Mouse (Mus musculus): ENCODE measurements around the gene Wdr37.
"Not testable (repeated sequence)": the region's sequence is repeated elsewhere in the genome, so short reads cannot be mapped to it uniquely, and the experiment has no call there.

Gene Wdr37

GRCm38 (mm10) chr13:8871314-8871962 is at the start of gene Wdr37:
TSS of gene Wdr37 (minus strand) at chr13:8871909.
- DNase-seq (ENCODE audit: low spot score in 2 of 2) = peak; percentile 64 to 78

GRCm38 (mm10) chr13:8913890-8914289 is 42.2 kb upstream of the Wdr37 start:
- not testable (repeated sequence) for DNase-seq (ENCODE audit: low spot score in 2 of 2)

- not testable (repeated sequence) for DNase-seq (ENCODE audit: low spot score in 2 of 2)
Observed at GRCm38 (mm10) chr13:8905986-8906385, 34.3 kb upstream of the Wdr37 start.

- no peak for DNase-seq (ENCODE audit: low spot score in 2 of 2)
Observed at GRCm38 (mm10) chr13:8888603-8889002, 16.9 kb upstream of the Wdr37 start.

- no peak for DNase-seq (ENCODE audit: low spot score in 2 of 2)
Observed at GRCm38 (mm10) chr13:8886185-8886560, 14.5 kb upstream of the Wdr37 start.

DNA sequence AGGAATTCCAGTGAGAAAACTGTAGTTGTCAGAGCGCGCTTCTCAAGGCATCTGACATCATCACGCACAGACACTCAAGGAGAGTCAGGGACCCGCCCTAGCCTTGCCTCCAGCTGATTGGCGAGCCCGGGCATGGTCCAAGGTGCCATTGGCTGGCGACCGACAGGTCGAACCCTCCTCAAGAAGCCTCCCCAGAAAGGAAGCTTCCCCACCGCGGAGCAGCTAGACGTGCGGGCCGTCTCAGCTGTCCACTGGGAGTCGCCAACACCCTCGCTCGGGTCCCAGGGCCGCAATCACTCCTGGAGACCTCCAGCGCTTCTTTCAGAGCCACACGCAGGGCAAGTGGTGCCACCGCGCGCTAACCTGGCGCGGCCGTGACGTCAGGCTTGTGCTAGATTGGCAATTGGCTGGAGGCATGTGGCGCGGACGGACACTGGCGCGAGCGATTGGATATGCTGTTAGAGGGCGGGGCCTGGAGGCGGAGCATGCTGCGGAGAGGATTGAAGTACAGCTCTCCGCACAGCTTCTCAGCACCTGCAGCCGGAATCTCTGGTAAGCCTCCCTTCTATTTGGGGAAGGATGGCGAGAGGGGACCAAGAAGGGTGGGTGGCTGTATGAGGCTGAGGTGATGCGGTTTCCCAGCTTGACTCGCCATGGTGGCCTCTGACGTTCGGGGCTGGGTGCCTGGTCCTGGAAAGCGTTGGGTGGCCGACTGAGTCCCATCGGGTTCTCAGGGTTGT is 13.9 kb upstream of the Wdr37 start, which contains the start of gene Idi1:
Idi1 (plus strand) TSS at position 57 of the 740 bp plus-strand sequence.
- peak; percentile 99 for DNase-seq (ENCODE audit: low spot score in 2 of 2)

DNA sequence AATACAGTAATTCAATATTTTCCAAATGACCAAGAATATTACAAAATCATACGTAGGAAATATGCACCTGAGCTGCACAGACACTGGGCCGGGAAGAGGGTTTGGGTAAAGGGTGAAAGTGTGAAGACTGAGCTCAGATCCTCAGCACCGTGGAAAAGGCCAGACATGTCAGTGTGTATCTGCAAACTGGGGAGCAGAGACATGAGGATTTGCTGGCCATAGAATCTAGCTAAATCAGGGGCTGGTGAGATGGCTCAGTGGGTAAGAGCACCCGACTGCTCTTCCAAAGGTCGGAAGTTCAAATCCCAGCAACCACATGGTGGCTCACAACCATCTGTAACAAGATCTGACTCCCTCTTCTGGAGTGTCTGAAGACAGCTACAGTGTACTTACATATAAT is 12.2 kb upstream of the Wdr37 start:
- not testable (repeated sequence) for DNase-seq (ENCODE audit: low spot score in 2 of 2)

GRCm38 (mm10) chr13:8881611-8882010 is 9.9 kb upstream of the Wdr37 start:
- no peak for DNase-seq (ENCODE audit: low spot score in 2 of 2)

GRCm38 (mm10) chr13:8873776-8874175 is 2.1 kb upstream of the Wdr37 start:
- DNase-seq (ENCODE audit: low spot score in 2 of 2) = no peak

DNA sequence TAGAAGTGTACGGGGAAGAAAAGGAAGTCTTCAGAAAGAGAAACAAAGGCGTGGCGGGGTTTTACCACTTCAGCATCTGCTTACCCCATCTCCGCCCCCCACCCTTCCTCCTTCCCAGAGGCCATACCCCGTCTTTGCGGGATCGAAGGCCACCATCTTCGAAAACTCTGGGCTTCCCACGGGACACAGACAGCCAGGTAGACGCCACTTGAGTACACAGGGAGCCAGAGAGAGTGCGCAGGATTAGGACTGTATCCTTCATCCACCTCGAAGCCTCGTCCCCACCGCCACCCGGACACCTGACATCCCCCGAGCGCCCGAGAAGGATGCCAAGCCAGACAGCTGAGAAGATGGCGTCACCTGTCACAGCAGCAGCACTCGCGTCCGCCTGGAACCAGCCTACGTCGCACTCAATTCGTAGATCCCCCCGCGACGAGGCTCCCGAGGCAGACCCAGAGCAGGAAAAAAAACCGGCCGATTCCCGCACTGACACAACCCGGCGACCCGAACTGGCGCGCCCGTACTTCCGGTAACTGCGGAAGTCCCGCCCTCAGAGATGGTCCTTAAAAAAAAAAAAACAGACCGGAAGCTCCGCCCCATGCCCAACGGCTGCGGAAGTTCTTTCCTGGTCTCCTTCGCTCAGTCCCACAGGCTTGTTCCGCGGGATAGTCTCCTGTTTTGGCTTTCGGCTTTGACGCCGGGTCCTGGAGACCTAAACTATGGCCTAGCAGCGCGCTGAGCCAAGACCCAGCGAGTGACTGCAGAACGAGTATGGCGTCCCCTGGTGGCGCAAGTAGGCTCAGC is 997 bp downstream of the Wdr37 start:
- peak; percentile 93 to 95 for DNase-seq (ENCODE audit: low spot score in 2 of 2)

DNA sequence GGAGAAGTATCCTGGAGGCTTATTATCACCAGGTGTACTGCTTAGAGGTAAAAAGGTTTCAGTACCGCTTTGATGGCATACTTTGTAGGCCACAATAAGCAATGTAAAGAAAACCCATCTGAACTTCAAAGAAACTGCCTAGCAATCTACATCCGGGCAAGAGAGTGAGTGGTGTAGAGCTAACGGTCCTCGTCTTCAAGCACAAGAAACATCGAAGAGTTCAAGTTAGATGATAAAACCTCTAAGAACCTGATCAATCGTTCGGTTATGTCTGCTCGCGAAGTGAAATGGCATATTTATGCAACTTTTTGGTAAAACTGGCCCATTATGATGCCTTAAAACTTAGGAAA is 1.6 kb downstream of the Wdr37 start:
- DNase-seq (ENCODE audit: low spot score in 2 of 2) = no peak

- DNase-seq (ENCODE audit: low spot score in 2 of 2) = no peak
Observed at GRCm38 (mm10) chr13:8869578-8870157, 2.0 kb downstream of the Wdr37 start.

GRCm38 (mm10) chr13:8866612-8867011 is 5.1 kb downstream of the Wdr37 start:
- no peak for DNase-seq (ENCODE audit: low spot score in 2 of 2)

- no peak for DNase-seq (ENCODE audit: low spot score in 2 of 2)
Observed at GRCm38 (mm10) chr13:8864990-8865389, 6.7 kb downstream of the Wdr37 start.

- no peak for DNase-seq (ENCODE audit: low spot score in 2 of 2)
Observed at GRCm38 (mm10) chr13:8860861-8861260, 10.8 kb downstream of the Wdr37 start.

DNA sequence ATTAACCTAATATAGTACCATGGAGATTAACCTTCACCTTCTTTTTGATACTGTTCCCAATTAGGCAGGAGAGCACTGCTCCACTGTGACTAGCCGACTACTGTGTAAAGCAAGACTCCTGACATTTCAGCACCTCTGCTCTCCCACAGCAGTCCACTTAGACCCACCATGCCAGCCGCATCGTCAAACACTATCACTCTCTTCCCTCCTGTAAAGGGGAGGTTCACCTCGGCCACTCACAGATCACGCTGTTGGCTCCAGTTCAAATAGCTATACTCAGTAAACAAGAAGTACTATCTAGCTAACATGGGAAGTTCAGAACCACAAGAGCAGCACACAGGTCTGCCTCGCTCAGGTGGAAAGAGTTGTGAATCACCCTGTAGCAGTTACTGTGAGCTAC is 13.3 kb downstream of the Wdr37 start:
- DNase-seq (ENCODE audit: low spot score in 2 of 2) = no peak

GRCm38 (mm10) chr13:8854769-8855168 is 16.9 kb downstream of the Wdr37 start:
- no peak for DNase-seq (ENCODE audit: low spot score in 2 of 2)

DNA sequence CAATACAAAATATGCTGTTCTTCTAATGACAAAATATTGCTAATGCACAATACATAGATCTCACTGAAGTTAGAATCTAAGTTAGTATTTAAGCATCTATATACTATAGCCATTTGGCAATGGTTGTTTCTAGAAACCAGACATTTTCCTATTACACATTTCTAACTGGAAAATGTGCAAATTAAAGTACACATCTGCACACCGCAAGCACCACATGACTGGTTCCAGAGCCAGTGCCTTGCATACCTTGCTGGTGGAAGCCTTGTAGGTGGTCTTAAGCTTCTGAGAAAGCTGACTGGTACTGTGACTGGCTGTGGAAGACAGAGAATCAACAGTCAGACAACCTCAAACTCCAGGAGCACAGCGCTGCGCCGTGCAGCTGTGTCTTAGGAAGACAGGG is 18.3 kb downstream of the Wdr37 start:
- no peak for DNase-seq (ENCODE audit: low spot score in 2 of 2)

- no peak for DNase-seq (ENCODE audit: low spot score in 2 of 2)
Observed at GRCm38 (mm10) chr13:8849311-8849710, 22.4 kb downstream of the Wdr37 start.

- DNase-seq (ENCODE audit: low spot score in 2 of 2) = no peak
Observed at GRCm38 (mm10) chr13:8847702-8848101, 24.0 kb downstream of the Wdr37 start.

DNA sequence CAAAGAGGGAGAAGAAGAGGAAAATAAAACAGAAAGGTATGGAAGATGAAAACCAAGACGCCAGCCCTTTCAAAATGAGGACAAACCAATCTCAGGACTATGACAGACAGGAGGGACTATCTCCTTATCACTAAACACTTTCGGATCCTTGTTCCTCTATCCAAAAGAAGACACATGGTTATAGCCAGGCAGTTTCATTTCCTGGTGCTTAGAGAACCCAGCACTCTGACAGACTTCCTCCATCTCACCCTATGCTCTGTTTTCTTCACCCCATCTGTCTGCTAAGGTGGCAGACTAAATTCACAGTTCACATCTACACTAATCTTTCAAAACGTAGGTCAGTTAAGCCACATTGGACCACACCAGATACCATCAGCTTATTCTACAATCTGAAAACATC is 29.4 kb downstream of the Wdr37 start:
- DNase-seq (ENCODE audit: low spot score in 2 of 2) = no peak

- not testable (repeated sequence) for DNase-seq (ENCODE audit: low spot score in 2 of 2)
Observed at GRCm38 (mm10) chr13:8841846-8842245, 29.9 kb downstream of the Wdr37 start.

All from right cerebral cortex, postnatal 10 days (tissue).